Mouse (Mus musculus) midbrain, embryonic 10.5 days (tissue): Measurements from ENCODE around the gene Gm20388. TPM values are rescaled to one million over a fixed set of nuclear protein-coding genes. Genes with fewer than 3 reads are reported as not detected.

Experiments used
- DNase-seq: peaks from one replicate; pipeline ENCODE4 v3.0.0-alpha.2; 2017; ENCODE audit warnings: low spot score
- H3K27ac ChIP-seq: fragments of 300-500 bp; sonication (generic); replicated peaks from 2 replicates; pipeline ENCODE4 v1.5.1; 2016; ENCODE audit warnings: mild to moderate bottlenecking
- H3K27me3 ChIP-seq: fragments of 300-500 bp; sonication (generic); 2 replicates; pipeline ENCODE4 v1.6.1; 2016; ENCODE audit warnings: low read depth, mild to moderate bottlenecking; ENCODE audit not compliant: poor library complexity, severe bottlenecking
- H3K36me3 ChIP-seq: fragments of 300-500 bp; sonication (generic); 2 replicates; pipeline ENCODE4 v1.6.1; 2016; ENCODE audit warnings: mild to moderate bottlenecking, moderate library complexity
- H3K4me1 ChIP-seq: fragments of 300-500 bp; sonication (generic); 2 replicates; pipeline ENCODE4 v1.6.1; 2016
- H3K4me3 ChIP-seq: fragments of 300-500 bp; sonication (generic); 2 replicates; pipeline ENCODE4 v1.5.1; 2016; ENCODE audit warnings: mild to moderate bottlenecking, moderate library complexity
- H3K9me3 ChIP-seq: fragments of 300-500 bp; sonication (generic); replicated peaks from 2 replicates; pipeline ENCODE4 v1.6.1; 2016; ENCODE audit warnings: mild to moderate bottlenecking
- WGBS: fragments of 180-500 bp; shearing (Covaris S2); methylation state at CpG from one replicate; pipeline ENCODE4 v1.1.7; 2016; 5-methylcytosine and 5-hydroxymethylcytosine counted together
- polyA plus RNA-seq: library from polyadenylated mRNA; unstranded; fragments of >200 nt; fragmentation: Nextera tagmentation; extraction: Ambion mirVana; gene quantifications from 2 replicates; pipeline ENCODE4 v1.2.1, GENCODE M21; 2016

Gm20388 gene
- polyA plus RNA-seq, 1 experiment from 2014 or later, result 7.1 TPM

- Histone ChIP-seq H3K27me3 (peaks cover 81% of the 10 kb centered on the region), H3K9me3 (no peaks in the 10 kb centered on the region), H3K4me3 (no peak overlapping the region), H3K36me3 (no peaks in the 10 kb centered on the region), H3K27ac (0 out of 2 replicates have a peak overlapping the region, but pooled peaks have one; percentile 29), H3K4me1 (peaks cover 42% of the 10 kb centered on the region)
- DNase-seq, result no peak
- WGBS, result 89% methylated on average over 12 of the region's 12 CpGs
Measured at GRCm38 (mm10) chr8:122078321-122078720, 2167.7 kb downstream of the Gm20388 start.

- H3K4me3 ChIP-seq, result no peak overlapping the region
- peaks cover 49% of the 10 kb centered on the region for H3K4me1 ChIP-seq
- WGBS, result 46% methylated on average over 6 of the region's 6 CpGs
- H3K9me3 ChIP-seq, result no peaks in the 10 kb centered on the region
- H3K27ac ChIP-seq, result no peak overlapping the region
- DNase-seq, result no peak
- H3K36me3 ChIP-seq, result no peaks in the 10 kb centered on the region
- peaks cover 81% of the 10 kb centered on the region for H3K27me3 ChIP-seq
Measured at GRCm38 (mm10) chr8:122079093-122079492, 2168.5 kb downstream of the Gm20388 start.

GRCm38 (mm10) chr8:122080347-122080746 is 2169.7 kb downstream of the Gm20388 start:
- Histone ChIP-seq H3K27me3 (peaks cover 86% of the 10 kb centered on the region), H3K36me3 (no peaks in the 10 kb centered on the region), H3K27ac (0 out of 2 replicates have a peak overlapping the region, but pooled peaks have one; percentile 30), H3K9me3 (no peaks in the 10 kb centered on the region), H3K4me1 (peaks cover 62% of the 10 kb centered on the region), H3K4me3 (no peak overlapping the region)
- DNase-seq, result no peak
- 52% methylated on average over 5 of the region's 5 CpGs for WGBS

- no peak overlapping the region for H3K4me3 ChIP-seq
- no peak for DNase-seq
- no peaks in the 10 kb centered on the region for H3K9me3 ChIP-seq
- peaks cover 59% of the 10 kb centered on the region for H3K4me1 ChIP-seq
- WGBS, result 88% methylated on average over 6 of the region's 6 CpGs
- H3K27ac ChIP-seq, result peak overlapping the region; percentile 38; the same call in 1 of the 2 replicates
- H3K36me3 ChIP-seq, result no peaks in the 10 kb centered on the region
- peaks cover 89% of the 10 kb centered on the region for H3K27me3 ChIP-seq
Measured at GRCm38 (mm10) chr8:122083401-122083800, 2172.8 kb downstream of the Gm20388 start.

- Histone ChIP-seq H3K4me3 (no peak overlapping the region), H3K4me1 (peaks cover 53% of the 10 kb centered on the region), H3K27me3 (peaks cover 88% of the 10 kb centered on the region), H3K36me3 (no peaks in the 10 kb centered on the region), H3K9me3 (no peaks in the 10 kb centered on the region), H3K27ac (no peak overlapping the region)
- DNase-seq, result peak; percentile 61
- WGBS, result 8% methylated on average over 3 of the region's 3 CpGs
Measured at GRCm38 (mm10) chr8:122084145-122084544, 2173.5 kb downstream of the Gm20388 start.

- DNase-seq, result no peak
- Histone ChIP-seq H3K27me3 (peaks cover 87% of the 10 kb centered on the region), H3K4me1 (peaks cover 45% of the 10 kb centered on the region), H3K4me3 (no peak overlapping the region), H3K36me3 (no peaks in the 10 kb centered on the region), H3K27ac (peak overlapping the region; percentile 23), H3K9me3 (no peaks in the 10 kb centered on the region)
- WGBS, result 59% methylated on average over 15 of the region's 15 CpGs
Measured at GRCm38 (mm10) chr8:122084726-122085410, 2174.2 kb downstream of the Gm20388 start.

- DNase-seq, result no peak
- no peak overlapping the region; the same call in 1 of the 2 replicates for H3K27ac ChIP-seq
- WGBS, result 83% methylated on average over 12 of the region's 12 CpGs
- H3K4me1 ChIP-seq, result peaks cover 36% of the 10 kb centered on the region
- H3K9me3 ChIP-seq, result no peaks in the 10 kb centered on the region
- no peak overlapping the region for H3K4me3 ChIP-seq
- peaks cover 83% of the 10 kb centered on the region for H3K27me3 ChIP-seq
- no peaks in the 10 kb centered on the region for H3K36me3 ChIP-seq
Measured at GRCm38 (mm10) chr8:122086064-122086463, 2175.4 kb downstream of the Gm20388 start.

GRCm38 (mm10) chr8:122088631-122089030 is 2178.0 kb downstream of the Gm20388 start:
- no peaks in the 10 kb centered on the region for H3K9me3 ChIP-seq
- 81% methylated on average over 16 of the region's 16 CpGs for WGBS

GRCm38 (mm10) chr8:122089186-122089700 is 2178.6 kb downstream of the Gm20388 start:
- WGBS, result 95% methylated on average over 7 of the region's 7 CpGs
- Histone ChIP-seq H3K4me1 (peaks cover 41% of the 10 kb centered on the region), H3K27me3 (peaks cover 74% of the 10 kb centered on the region)

More at GRCm38 (mm10) chr8:122088631-122089030, 2178.0 kb downstream of the Gm20388 start:
- H3K27ac ChIP-seq, result no peak overlapping the region
- no peaks in the 10 kb centered on the region for H3K36me3 ChIP-seq
- no peak overlapping the region for H3K4me3 ChIP-seq
- H3K27me3 ChIP-seq, result peaks cover 72% of the 10 kb centered on the region
- H3K4me1 ChIP-seq, result peaks cover 47% of the 10 kb centered on the region
- DNase-seq, result no peak

GRCm38 (mm10) chr8:122092476-122092875 is 2181.8 kb downstream of the Gm20388 start:
- peaks cover 53% of the 10 kb centered on the region for H3K27me3 ChIP-seq
- peak overlapping the region; percentile 47; the same call in 1 of the 2 replicates for H3K27ac ChIP-seq
- no peak overlapping the region for H3K4me3 ChIP-seq
- H3K36me3 ChIP-seq, result no peaks in the 10 kb centered on the region
- peaks cover 24% of the 10 kb centered on the region for H3K4me1 ChIP-seq
- WGBS, result 79% methylated on average over 5 of the region's 5 CpGs
- DNase-seq, result no peak
- no peaks in the 10 kb centered on the region for H3K9me3 ChIP-seq

More at GRCm38 (mm10) chr8:122089186-122089700, 2178.6 kb downstream of the Gm20388 start:
- Histone ChIP-seq H3K27ac (no peak overlapping the region), H3K4me3 (no peak overlapping the region), H3K36me3 (no peaks in the 10 kb centered on the region), H3K9me3 (no peaks in the 10 kb centered on the region)
- no peak for DNase-seq

- no peaks in the 10 kb centered on the region for H3K9me3 ChIP-seq
- 0 out of 2 replicates have a peak, but pooled peaks cover 8% of the 10 kb centered on the region for H3K27me3 ChIP-seq
- no peak overlapping the region for H3K27ac ChIP-seq
- peaks cover 30% of the 10 kb centered on the region for H3K4me1 ChIP-seq
- DNase-seq, result no peak
- 83% methylated on average over 3 of the region's 3 CpGs for WGBS
- no peaks in the 10 kb centered on the region for H3K36me3 ChIP-seq
- no peak overlapping the region for H3K4me3 ChIP-seq
Measured at GRCm38 (mm10) chr8:122098766-122099165, 2188.1 kb downstream of the Gm20388 start.

GRCm38 (mm10) chr8:122099711-122100220 is 2189.1 kb downstream of the Gm20388 start:
- H3K4me1 ChIP-seq, result peaks cover 31% of the 10 kb centered on the region
- 0 out of 2 replicates have a peak, but pooled peaks cover 7% of the 10 kb centered on the region for H3K27me3 ChIP-seq
- DNase-seq, result no peak
- H3K4me3 ChIP-seq, result no peak overlapping the region
- H3K36me3 ChIP-seq, result no peaks in the 10 kb centered on the region
- 81% methylated on average over 7 of the region's 7 CpGs for WGBS
- H3K27ac ChIP-seq, result no peak overlapping the region
- no peaks in the 10 kb centered on the region for H3K9me3 ChIP-seq

GRCm38 (mm10) chr8:122101816-122102215 is 2191.2 kb downstream of the Gm20388 start:
- Histone ChIP-seq H3K27me3 (no peaks in the 10 kb centered on the region), H3K4me3 (no peak overlapping the region), H3K4me1 (peaks cover 25% of the 10 kb centered on the region), H3K27ac (peak overlapping the region; percentile 57; the same call in 1 of the 2 replicates), H3K36me3 (no peaks in the 10 kb centered on the region), H3K9me3 (no peaks in the 10 kb centered on the region)
- no peak for DNase-seq
- WGBS, result 73% methylated on average over 5 of the region's 5 CpGs
